Mouse (Mus musculus) lung, postnatal 4 days (tissue): ENCODE measurements around the gene Uckl1.

ENCODE experiments used
- DNase-seq, 2 experiments: peaks; one replicate each; pipeline ENCODE4 v3.0.0; 2021

Gene Uckl1

DNA sequence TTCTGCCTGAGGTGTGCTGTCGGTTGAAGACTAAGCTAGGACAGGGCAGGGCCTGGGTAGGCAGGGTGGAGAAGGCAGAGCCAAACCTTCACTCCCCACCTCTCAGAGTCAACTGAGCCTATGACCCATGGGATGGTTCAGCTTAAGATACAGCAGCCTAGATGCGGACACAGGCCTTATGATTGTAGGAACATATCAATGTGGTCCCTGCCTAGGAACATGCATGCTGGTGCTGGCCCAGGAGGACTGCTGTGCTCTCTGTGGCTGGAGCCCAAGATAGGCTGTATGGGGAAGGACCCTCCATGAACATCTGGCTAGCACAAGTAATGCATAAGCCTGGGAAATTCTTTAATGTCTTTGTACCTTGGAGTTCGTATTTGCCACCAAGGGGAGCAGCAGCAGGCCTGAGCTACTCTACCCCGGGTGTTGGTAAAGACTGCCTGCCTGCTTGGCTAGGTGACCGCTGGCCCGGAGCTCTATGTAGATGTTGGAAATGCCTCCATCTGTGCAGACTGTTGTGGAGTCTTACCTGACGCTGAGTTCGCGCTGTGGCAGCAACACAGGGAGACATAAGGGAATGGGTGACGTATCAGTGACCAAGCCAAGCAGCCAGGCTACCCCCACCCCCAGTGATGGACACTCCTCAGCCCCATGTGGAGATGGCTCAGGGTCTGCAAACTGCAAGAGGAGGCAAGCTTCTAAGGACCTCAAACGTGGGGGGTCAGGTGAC is 12.6 kb downstream of the Uckl1 start:
- DNase-seq, result no peak

DNA sequence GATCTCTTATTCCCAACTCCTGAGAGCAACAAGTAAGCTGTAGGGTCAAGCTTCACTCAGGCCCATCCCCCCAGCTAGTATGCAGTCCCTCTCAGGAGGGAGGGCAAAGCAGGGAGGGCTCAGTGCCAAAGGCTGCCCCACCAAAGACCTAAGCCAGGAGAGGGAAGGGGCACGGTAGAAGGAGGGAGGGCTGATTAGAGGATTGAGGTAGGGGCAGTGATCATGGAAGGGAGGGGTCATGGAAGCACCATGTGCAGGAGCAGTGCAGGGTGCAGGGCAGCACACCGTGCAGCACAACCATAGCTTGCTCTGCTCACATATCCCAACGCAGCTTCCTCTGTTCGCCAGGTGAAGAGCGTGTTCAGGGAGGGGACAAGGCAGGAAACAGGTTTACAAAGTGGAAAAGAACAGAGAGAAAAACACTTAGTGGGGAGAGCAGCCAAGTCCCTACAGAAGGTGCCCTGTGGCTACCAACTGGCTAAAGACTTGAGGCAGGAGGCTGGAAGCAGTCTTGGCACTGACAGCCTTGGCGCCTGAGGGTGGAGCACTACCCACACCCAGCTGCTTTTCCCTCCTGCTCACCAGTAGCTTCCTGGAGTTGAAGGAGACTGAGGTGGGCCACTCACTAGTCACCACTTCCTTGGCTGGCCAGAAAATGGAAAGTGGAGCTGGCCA is 13.6 kb downstream of the Uckl1 start:
- no peak for DNase-seq

- no peak for DNase-seq
Observed at GRCm38 (mm10) chr2:181570375-181570774, 14.3 kb downstream of the Uckl1 start.

DNA sequence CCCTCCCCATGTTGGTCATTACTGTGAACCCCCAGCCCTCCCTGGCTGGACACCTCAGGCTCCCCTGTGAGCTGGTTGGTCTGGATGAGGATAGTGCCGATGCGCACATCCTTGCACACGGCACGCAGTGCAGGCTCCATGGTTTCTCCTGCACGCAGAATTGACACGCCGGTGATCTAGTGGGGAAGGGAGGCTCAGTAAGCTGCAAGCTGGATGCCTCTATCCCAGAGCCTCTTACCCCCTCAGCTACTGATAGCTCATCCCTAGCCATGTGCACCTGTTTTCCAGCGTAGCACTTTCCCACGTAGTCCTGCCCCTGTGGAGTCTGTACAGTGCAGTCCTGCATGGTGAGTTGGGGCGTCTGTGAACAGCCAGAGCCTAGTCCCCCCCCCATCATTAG is 14.8 kb downstream of the Uckl1 start:
- DNase-seq, result no peak

GRCm38 (mm10) chr2:181568272-181569008 is 16.3 kb downstream of the Uckl1 start:
- DNase-seq, result peak in 1 of 2 experiments; percentile 65

- DNase-seq, result no peak
Observed at GRCm38 (mm10) chr2:181567338-181567737, 17.4 kb downstream of the Uckl1 start.

DNA sequence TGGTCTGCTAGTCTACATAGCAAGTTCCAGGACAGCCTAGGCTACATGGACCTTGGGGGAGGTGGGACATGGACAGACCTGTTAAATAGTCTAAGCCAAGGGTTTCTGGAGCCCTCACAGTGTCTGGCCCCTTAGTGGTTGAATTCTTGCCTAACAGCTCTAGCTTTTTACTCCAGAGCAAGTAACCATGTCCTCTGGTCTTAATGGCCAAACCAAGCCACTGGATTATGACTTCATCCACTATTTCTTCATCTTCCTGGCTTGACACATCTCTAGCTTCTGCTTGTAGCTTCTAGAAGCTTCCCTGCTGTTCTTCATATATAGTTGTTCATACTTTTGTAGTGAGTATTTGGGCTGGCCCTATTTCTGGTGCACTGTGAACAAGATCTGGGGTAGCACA is 30.9 kb downstream of the Uckl1 start:
- DNase-seq, result no peak

DNA sequence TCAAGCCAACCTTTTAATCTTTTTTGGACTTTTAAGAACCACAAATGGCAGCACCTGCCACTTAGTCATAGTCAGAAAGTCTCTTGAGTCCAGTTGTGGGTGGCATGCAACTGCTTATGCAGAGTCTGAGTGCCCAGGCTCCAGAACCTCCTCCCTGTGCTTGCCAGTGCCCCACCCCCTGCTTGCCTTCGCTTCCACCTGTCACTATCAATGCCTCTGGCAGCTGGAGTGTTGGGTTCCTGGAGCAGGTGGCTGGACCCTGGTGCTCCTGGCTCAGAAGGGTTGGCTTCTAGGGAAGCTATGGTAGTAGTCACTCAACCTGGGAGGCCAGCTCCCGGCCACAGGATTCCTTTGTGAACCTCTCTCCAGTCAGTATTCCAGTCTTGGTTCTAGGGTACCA is 34.5 kb downstream of the Uckl1 start:
- DNase-seq, result no peak

- DNase-seq, result no peak
Observed at GRCm38 (mm10) chr2:181548682-181549081, 36.0 kb downstream of the Uckl1 start.

- no peak for DNase-seq
Observed at GRCm38 (mm10) chr2:181548227-181548626, 36.5 kb downstream of the Uckl1 start.

GRCm38 (mm10) chr2:181546142-181546541 is 38.5 kb downstream of the Uckl1 start:
- no peak for DNase-seq

DNA sequence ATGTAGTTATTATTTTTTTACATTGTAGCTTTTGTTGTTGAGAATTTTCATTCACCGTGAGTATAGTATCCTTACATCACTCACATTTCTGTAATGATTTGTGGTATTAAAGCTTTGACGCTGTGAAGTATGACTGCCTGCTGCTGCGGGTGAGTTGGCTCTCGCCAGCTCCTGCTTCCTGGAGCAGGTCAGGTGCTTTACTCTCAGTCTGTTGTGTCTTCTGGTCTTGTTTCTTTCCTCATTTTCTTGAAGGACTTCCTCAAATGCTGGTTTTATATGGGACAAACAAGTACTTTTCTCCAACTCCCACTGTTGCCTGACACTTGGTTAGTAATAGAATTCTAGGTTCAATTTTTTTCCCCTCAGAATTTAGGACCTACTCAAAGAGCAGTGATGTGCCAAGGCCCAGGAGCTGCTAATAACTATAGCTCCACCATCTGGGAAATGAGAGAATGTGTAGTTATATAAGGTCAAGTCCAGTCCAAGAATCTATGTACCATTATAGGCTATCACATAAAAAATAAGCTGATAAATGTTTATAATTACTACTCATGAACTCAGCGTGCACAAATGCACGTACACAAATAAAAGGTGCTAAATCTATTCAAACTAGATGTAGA is 42.8 kb downstream of the Uckl1 start:
- no peak for DNase-seq

- peak; percentile 62 to 76 for DNase-seq
Observed at GRCm38 (mm10) chr2:181537444-181538047, 47.1 kb downstream of the Uckl1 start.

- peak in 1 of 2 experiments; percentile 19 for DNase-seq
Observed at GRCm38 (mm10) chr2:181536410-181536809, 48.3 kb downstream of the Uckl1 start.

DNA sequence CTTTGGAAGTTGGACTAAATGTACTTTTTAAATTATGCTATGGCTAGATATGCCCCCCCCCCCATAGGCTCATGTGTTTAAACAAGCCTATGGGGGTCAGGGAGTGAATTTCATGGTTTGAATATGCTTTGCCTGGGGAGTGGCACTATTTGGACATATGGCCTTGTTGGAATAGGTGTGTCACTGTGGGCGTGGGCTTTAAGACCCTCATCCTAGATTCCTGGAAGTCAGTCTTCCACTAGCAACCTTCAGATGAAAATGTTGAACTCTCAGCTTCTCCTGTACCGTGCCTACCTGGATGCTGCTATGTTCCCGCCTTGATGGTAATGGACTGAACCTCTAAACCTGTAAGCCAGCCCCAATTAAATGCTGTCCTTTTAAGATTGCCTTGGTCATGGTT is 52.1 kb downstream of the Uckl1 start:
- no peak for DNase-seq

DNA sequence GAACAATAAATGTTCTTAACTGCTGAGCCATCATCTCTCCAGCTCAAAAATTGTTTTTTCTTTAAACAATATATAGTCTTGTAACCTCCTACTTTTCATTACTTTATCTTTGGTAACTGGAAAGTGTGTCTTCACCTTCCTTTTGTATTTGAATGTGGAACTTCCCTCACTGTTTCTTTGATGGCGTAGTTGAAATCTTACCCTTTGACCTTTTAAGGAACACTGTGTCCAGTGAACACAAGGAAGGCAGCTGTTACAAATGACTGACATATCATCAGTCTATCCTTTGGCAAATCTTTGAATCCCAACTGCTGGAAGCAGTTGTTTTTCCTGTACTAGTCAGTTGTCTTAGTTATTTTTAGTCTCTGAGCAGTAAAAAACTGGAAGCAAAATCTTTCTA is 55.6 kb downstream of the Uckl1 start:
- DNase-seq, result no peak

GRCm38 (mm10) chr2:181525526-181525925 is 59.2 kb downstream of the Uckl1 start:
- DNase-seq, result no peak

- DNase-seq, result peak in 1 of 2 experiments; percentile 44
Observed at GRCm38 (mm10) chr2:181522811-181523210, 61.9 kb downstream of the Uckl1 start.

GRCm38 (mm10) chr2:181521491-181521890 is 63.2 kb downstream of the Uckl1 start:
- DNase-seq, result no peak

- DNase-seq, result no peak
Observed at GRCm38 (mm10) chr2:181520936-181521227, 63.8 kb downstream of the Uckl1 start.

DNA sequence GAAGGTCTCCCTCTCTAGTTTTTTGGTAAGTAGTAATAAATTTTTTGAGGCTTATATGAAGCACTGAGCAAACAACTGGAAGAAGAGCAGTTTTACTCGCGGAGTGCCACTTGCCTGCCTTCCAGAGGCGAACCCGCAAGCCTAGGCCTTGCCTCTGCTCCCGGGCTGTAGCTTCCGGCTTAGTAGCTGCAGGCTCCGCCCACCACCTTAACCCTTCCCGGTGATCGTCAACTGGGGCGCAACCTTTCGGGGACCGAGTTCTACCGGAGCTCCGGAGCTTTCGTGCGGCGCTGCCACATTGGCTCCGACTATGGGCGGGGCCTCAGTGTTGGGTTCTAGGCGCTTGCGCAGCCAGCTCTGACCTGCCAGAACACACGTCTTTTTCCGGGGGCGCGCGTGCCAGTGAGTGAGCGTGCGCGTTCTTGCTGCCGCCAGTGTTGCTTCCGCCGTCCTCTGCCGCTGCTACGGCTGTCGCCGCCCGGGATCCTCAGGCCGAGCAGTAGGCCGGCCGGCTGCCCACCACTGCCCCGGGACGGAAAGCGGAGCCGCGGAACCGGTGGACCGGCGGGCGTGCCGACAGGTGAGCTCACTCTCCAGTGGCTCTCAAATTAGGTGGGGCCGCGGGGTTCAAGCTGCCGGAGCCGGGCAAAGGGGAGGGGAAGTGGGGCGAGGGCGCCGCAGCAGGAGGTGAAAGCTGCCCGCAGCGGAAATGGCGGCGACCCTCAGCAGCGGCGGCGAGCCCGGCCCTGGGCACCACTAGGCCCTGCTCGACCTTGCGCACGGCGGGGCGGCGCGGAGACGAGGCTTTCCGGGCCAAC is 64.4 kb downstream of the Uckl1 start, which contains the start of gene Dnajc5:
Gene Dnajc5, plus strand, starts transcription at position 368 of the 818 bp plus-strand sequence.
- DNase-seq, result peak; percentile 98 to 99

- no peak for DNase-seq
Observed at GRCm38 (mm10) chr2:181519201-181519600, 65.5 kb downstream of the Uckl1 start.
